Mouse (Mus musculus): Measurements from ENCODE around the gene Morf4l1. TPM values are rescaled to one million over a fixed set of nuclear protein-coding genes. Genes with fewer than 3 reads are reported as not detected.

The Morf4l1 gene
- polyA plus RNA-seq (2015; fragmentation: Illumina TruSeq; extraction: RNeasy Lipid Tissue Mini Kit (QIAGEN cat#74804); ENCODE audit: insufficient read depth, low read depth, low replicate concordance): 56.0 TPM

GRCm38 (mm10) chr9:90114567-90115307 lies at the start of gene Morf4l1:
Morf4l1 (minus strand) TSS chr9:90114774.

GRCm38 (mm10) chr9:90162926-90163748 lies 48.6 kb upstream of the Morf4l1 start, which contains the start of gene Adamts7:
Adamts7 (plus strand) TSS chr9:90163069.

DNA sequence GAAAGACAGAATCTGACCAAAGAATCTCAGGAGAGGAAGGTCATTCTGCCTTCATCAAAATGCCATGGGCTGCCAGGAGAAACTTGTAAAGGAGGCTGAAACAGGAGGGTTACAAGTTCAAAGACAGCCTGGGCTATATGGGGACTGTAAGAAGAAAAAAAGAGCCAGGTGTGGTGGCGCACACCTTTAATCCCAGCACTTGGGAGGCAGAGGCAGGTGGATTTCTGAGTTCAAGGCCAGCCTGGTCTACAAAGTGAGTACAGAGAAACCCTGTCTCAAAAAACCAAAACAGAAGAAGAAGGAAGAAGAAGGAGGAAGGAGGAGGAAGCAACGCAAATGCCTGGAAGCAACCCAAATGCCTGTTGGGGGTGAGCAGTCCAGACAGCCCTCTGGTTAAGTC lies 60.7 kb downstream of the Morf4l1 start, which contains the start of gene Ctsh:
Gene Ctsh, plus strand, starts transcription at position 301 of the 400 bp plus-strand sequence.

Other genes with a start within 250 kb of the Morf4l1 start
- gene Rasgrf1, start 204.9 kb downstream of the Morf4l1 start, polyA plus RNA-seq (2015; fragmentation: Illumina TruSeq; extraction: RNeasy Lipid Tissue Mini Kit (QIAGEN cat#74804); ENCODE audit: insufficient read depth, low read depth, low replicate concordance): 4.0 TPM
- gene Ctsh, start 60.6 kb downstream of the Morf4l1 start, polyA plus RNA-seq (2015; fragmentation: Illumina TruSeq; extraction: RNeasy Lipid Tissue Mini Kit (QIAGEN cat#74804); ENCODE audit: insufficient read depth, low read depth, low replicate concordance): 23.3 TPM
- gene Adamts7, start 48.3 kb upstream of the Morf4l1 start, polyA plus RNA-seq (2015; fragmentation: Illumina TruSeq; extraction: RNeasy Lipid Tissue Mini Kit (QIAGEN cat#74804); ENCODE audit: insufficient read depth, low read depth, low replicate concordance): 1.7 TPM
- 8.5 TPM for gene Tbc1d2b, start 156.0 kb upstream of the Morf4l1 start, polyA plus RNA-seq (2015; fragmentation: Illumina TruSeq; extraction: RNeasy Lipid Tissue Mini Kit (QIAGEN cat#74804); ENCODE audit: insufficient read depth, low read depth, low replicate concordance)

Data from pancreas, adult 10 weeks (tissue).